Mouse (Mus musculus): ENCODE measurements around the gene Gpr83. TPM values are rescaled to one million over a fixed set of nuclear protein-coding genes. Genes with fewer than 3 reads are reported as not detected.

Gene Gpr83
- polyA plus RNA-seq, 1 experiment from 2014 or later: 0.52 TPM

DNA sequence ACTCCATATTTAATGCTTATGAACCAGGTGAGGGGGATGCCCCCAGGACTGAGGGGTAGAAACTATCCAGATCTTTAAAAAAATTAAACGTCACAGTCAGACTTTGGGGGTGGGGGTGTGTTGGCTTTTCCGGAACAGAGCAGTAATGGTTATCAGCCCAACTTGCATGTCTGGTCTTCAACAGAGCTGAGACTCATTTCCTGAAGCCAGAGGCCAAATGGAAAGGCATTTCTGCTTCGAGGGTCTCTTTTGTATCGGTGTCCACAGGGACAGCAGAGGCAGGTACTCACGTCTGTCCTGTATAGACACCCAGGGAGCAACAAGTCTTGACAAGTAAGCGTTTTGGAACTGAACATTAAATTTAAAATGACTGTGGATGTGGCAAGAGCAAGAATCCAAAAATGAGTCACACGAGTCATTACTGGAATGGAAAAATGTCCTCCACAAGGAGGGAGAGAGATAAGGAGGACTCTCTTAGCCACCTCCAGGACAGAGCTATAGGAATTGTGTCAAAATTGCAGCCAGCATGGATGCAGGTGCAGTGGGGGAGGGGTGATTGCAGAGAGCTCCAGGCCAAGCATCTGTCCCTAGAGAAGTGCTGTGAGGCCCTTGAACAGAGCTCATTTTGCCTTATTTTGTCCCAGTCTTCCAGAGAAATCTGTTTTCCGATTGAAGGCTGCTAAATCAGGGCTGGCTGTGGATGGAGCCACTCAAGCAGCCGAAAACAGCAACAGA, 44.9 kb downstream of the Gpr83 start:
- ATAC-seq (ENCODE audit: insufficient number of reproducible peaks, insufficient read depth, low FRiP score, low read depth): no peak
- no peak overlapping the region for H3K9ac ChIP-seq (replicated peaks; ENCODE audit: low read depth, low read length)
- H3K27me3 ChIP-seq (ENCODE audit: control insufficient read depth, insufficient read depth, low read length): no peaks in the 10 kb centered on the region
- peaks cover 24% of the 10 kb centered on the region for H3K4me1 ChIP-seq (ENCODE audit: control insufficient read depth, insufficient read depth, low read length)
- 53% methylated on average over 9 of the region's 9 CpGs for WGBS
- H3K4me3 ChIP-seq (ENCODE audit: low read depth, low read length): no peak overlapping the region
- H3K9me3 ChIP-seq (ENCODE audit: control insufficient read depth, low read depth, low read length): no peaks in the 10 kb centered on the region
- no peaks in the 10 kb centered on the region for H3K36me3 ChIP-seq (ENCODE audit: control insufficient read depth, insufficient read depth, low read length)
- no peak overlapping the region for H3K27ac ChIP-seq (ENCODE audit: low read length)
- H3K4me2 ChIP-seq (replicated peaks; ENCODE audit: low read depth, low read length): no peak overlapping the region

GRCm38 (mm10) chr9:14905956-14906355, 45.9 kb downstream of the Gpr83 start:
- 30% methylated on average over 3 of the region's 3 CpGs for WGBS
- no peaks in the 10 kb centered on the region for H3K9me3 ChIP-seq (ENCODE audit: control insufficient read depth, low read depth, low read length)
- no peak overlapping the region for H3K4me3 ChIP-seq (ENCODE audit: low read depth, low read length)
- no peak overlapping the region for H3K4me2 ChIP-seq (replicated peaks; ENCODE audit: low read depth, low read length)
- H3K27ac ChIP-seq (ENCODE audit: low read length): peak overlapping the region; percentile 52; the same call in 1 of the 2 replicates
- no peaks in the 10 kb centered on the region for H3K36me3 ChIP-seq (ENCODE audit: control insufficient read depth, insufficient read depth, low read length)
- H3K4me1 ChIP-seq (ENCODE audit: control insufficient read depth, insufficient read depth, low read length): peaks cover 24% of the 10 kb centered on the region
- ATAC-seq (ENCODE audit: insufficient number of reproducible peaks, insufficient read depth, low FRiP score, low read depth): no peak
- H3K9ac ChIP-seq (replicated peaks; ENCODE audit: low read depth, low read length): no peak overlapping the region
- no peaks in the 10 kb centered on the region for H3K27me3 ChIP-seq (ENCODE audit: control insufficient read depth, insufficient read depth, low read length)

GRCm38 (mm10) chr9:14907816-14908415, 47.9 kb downstream of the Gpr83 start:
- Histone ChIP-seq H3K27me3 (ENCODE audit: control insufficient read depth, insufficient read depth, low read length) (no peaks in the 10 kb centered on the region), H3K9me3 (ENCODE audit: control insufficient read depth, low read depth, low read length) (no peaks in the 10 kb centered on the region), H3K36me3 (ENCODE audit: control insufficient read depth, insufficient read depth, low read length) (no peaks in the 10 kb centered on the region), H3K4me2 (replicated peaks; ENCODE audit: low read depth, low read length) (no peak overlapping the region), H3K4me1 (ENCODE audit: control insufficient read depth, insufficient read depth, low read length) (peaks cover 21% of the 10 kb centered on the region), H3K9ac (replicated peaks; ENCODE audit: low read depth, low read length) (no peak overlapping the region), H3K27ac (ENCODE audit: low read length) (no peak overlapping the region), H3K4me3 (ENCODE audit: low read depth, low read length) (no peak overlapping the region)
- WGBS: 46% methylated on average over 7 of the region's 7 CpGs
- ATAC-seq (ENCODE audit: insufficient number of reproducible peaks, insufficient read depth, low FRiP score, low read depth): 0 out of 2 replicates have a peak, but pooled peaks have one; percentile 34

GRCm38 (mm10) chr9:14909981-14910380, 50.0 kb downstream of the Gpr83 start:
- WGBS: 56% methylated on average over 5 of the region's 5 CpGs
- no peak overlapping the region for H3K4me2 ChIP-seq (replicated peaks; ENCODE audit: low read depth, low read length)
- ATAC-seq (ENCODE audit: insufficient number of reproducible peaks, insufficient read depth, low FRiP score, low read depth): no peak
- no peak overlapping the region for H3K4me3 ChIP-seq (ENCODE audit: low read depth, low read length)
- no peaks in the 10 kb centered on the region for H3K36me3 ChIP-seq (ENCODE audit: control insufficient read depth, insufficient read depth, low read length)
- no peaks in the 10 kb centered on the region for H3K27me3 ChIP-seq (ENCODE audit: control insufficient read depth, insufficient read depth, low read length)
- H3K27ac ChIP-seq (ENCODE audit: low read length): no peak overlapping the region
- no peak overlapping the region for H3K9ac ChIP-seq (replicated peaks; ENCODE audit: low read depth, low read length)
- peaks cover 10% of the 10 kb centered on the region for H3K4me1 ChIP-seq (ENCODE audit: control insufficient read depth, insufficient read depth, low read length)
- no peaks in the 10 kb centered on the region for H3K9me3 ChIP-seq (ENCODE audit: control insufficient read depth, low read depth, low read length)

DNA sequence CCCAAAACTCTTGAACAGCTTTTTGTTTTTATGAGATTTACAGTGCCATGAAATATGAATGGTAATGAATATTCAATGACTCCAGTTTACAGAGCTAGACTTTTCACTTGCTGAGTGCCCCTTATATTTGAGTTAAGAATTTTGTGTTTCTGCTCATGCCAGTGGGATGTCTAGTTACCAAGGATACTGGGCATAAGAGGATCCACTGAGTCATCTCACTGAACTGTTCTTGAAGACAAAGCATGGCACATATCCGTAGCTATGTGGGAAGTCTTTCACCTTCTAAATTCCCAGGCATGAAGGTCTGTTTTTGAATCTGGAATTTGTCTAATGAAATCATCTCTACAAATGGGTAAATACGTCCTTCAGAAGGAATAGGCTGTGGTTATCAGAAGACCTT, 52.0 kb downstream of the Gpr83 start:
- 75% methylated on average over 2 of the region's 2 CpGs for WGBS
- H3K9ac ChIP-seq (replicated peaks; ENCODE audit: low read depth, low read length): no peak overlapping the region
- H3K27ac ChIP-seq (ENCODE audit: low read length): no peak overlapping the region
- H3K4me3 ChIP-seq (ENCODE audit: low read depth, low read length): no peak overlapping the region
- no peak overlapping the region for H3K4me2 ChIP-seq (replicated peaks; ENCODE audit: low read depth, low read length)
- no peaks in the 10 kb centered on the region for H3K4me1 ChIP-seq (ENCODE audit: control insufficient read depth, insufficient read depth, low read length)
- H3K27me3 ChIP-seq (ENCODE audit: control insufficient read depth, insufficient read depth, low read length): no peaks in the 10 kb centered on the region
- H3K9me3 ChIP-seq (ENCODE audit: control insufficient read depth, low read depth, low read length): no peaks in the 10 kb centered on the region
- H3K36me3 ChIP-seq (ENCODE audit: control insufficient read depth, insufficient read depth, low read length): no peaks in the 10 kb centered on the region
- no peak for ATAC-seq (ENCODE audit: insufficient number of reproducible peaks, insufficient read depth, low FRiP score, low read depth)

DNA sequence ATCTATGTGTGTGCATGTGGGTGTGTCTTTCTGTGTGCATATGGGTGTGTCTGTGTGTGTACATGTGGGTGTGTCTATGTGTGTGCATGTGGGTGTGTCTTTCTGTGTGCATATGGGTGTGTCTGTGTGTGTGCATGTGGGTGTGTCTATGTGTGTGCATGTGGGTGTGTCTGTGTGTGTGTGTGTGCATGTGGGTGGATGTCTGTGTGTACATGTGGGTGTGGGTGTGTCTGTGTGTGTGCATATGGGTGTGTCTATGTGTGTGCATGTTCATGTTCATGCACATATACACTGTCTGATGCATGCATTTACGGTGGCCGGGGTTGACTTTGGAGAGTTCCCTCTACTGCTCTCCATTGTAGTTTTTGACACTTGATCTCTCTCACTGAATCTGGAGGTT, 57.7 kb downstream of the Gpr83 start:
- WGBS: 74% methylated on average over 2 of the region's 2 CpGs
- peak; percentile 46; the same call in 1 of the 2 replicates for ATAC-seq (ENCODE audit: insufficient number of reproducible peaks, insufficient read depth, low FRiP score, low read depth)
- no peaks in the 10 kb centered on the region for H3K36me3 ChIP-seq (ENCODE audit: control insufficient read depth, insufficient read depth, low read length)
- no peak overlapping the region for H3K27ac ChIP-seq (ENCODE audit: low read length)
- no peak overlapping the region for H3K4me3 ChIP-seq (ENCODE audit: low read depth, low read length)
- no peaks in the 10 kb centered on the region for H3K9me3 ChIP-seq (ENCODE audit: control insufficient read depth, low read depth, low read length)
- no peak overlapping the region for H3K4me2 ChIP-seq (replicated peaks; ENCODE audit: low read depth, low read length)
- no peaks in the 10 kb centered on the region for H3K27me3 ChIP-seq (ENCODE audit: control insufficient read depth, insufficient read depth, low read length)
- H3K9ac ChIP-seq (replicated peaks; ENCODE audit: low read depth, low read length): no peak overlapping the region
- H3K4me1 ChIP-seq (ENCODE audit: control insufficient read depth, insufficient read depth, low read length): no peaks in the 10 kb centered on the region

- Histone ChIP-seq H3K4me1 (ENCODE audit: control insufficient read depth, insufficient read depth, low read length) (no peaks in the 10 kb centered on the region), H3K4me2 (replicated peaks; ENCODE audit: low read depth, low read length) (no peak overlapping the region), H3K36me3 (ENCODE audit: control insufficient read depth, insufficient read depth, low read length) (no peaks in the 10 kb centered on the region), H3K27ac (ENCODE audit: low read length) (peak overlapping the region; percentile 72; the same call in 1 of the 2 replicates), H3K9ac (replicated peaks; ENCODE audit: low read depth, low read length) (no peak overlapping the region), H3K27me3 (ENCODE audit: control insufficient read depth, insufficient read depth, low read length) (no peaks in the 10 kb centered on the region), H3K9me3 (ENCODE audit: control insufficient read depth, low read depth, low read length) (no peaks in the 10 kb centered on the region), H3K4me3 (ENCODE audit: low read depth, low read length) (no peak overlapping the region)
- 29% methylated on average over 5 of the region's 5 CpGs for WGBS
- no peak for ATAC-seq (ENCODE audit: insufficient number of reproducible peaks, insufficient read depth, low FRiP score, low read depth)
Measured at GRCm38 (mm10) chr9:14918825-14919668, 59.0 kb downstream of the Gpr83 start.

Data from stomach, embryonic 14.5 days (tissue).